Mouse (Mus musculus): Measurements from ENCODE around the gene Ifit1. TPM values are rescaled to one million over a fixed set of nuclear protein-coding genes. Genes with fewer than 3 reads are reported as not detected.
"Not testable (repeated sequence)": the region's sequence is repeated elsewhere in the genome, so short reads cannot be mapped to it uniquely, and the experiment has no call there.

The Ifit1 gene
- total RNA-seq, 2 experiments from 2014 or later = 0.12 to 0.13 TPM

DNA sequence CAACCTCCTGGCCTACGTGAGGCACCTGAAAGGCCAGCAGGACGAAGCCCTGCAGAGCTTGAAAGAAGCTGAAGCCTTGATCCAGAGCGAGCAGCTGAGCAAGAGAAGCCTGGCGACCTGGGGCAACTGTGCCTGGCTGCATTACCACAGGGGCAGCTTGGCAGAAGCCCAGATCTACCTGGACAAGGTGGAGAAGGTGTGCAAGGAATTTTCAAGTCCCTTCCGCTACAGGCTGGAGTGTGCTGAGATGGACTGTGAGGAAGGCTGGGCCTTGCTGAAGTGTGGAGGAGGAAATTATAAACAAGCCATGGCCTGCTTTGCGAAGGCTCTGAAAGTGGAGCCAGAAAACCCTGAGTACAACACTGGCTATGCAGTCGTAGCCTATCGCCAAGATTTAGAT lies 7.0 kb downstream of the Ifit1 start:
- DNase-seq; intact Hi-C loops (cut with DNase I; ENCODE audit: low total_unique reads): not testable (repeated sequence)

DNA sequence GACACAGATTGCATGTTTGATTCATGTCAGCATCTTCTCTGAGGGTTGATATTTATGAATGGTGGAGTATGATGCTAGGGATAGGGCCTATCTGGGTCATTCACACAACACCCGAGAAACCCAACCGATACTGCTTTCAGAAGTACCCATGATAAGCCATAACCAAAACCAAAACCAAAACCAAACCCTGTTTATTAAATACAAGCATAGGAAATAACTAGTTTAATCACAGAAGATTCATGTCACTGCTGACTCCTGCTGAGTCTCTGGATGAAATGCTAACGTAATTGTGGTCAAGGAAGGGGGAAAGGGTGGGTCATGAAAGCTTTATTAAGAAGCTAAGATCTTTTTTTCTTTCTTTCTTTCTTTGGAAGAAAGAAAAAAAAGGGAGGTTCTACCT lies 9.6 kb downstream of the Ifit1 start:
- intact Hi-C loops (cut with DNase I; ENCODE audit: low total_unique reads) = no loop called here

DNA sequence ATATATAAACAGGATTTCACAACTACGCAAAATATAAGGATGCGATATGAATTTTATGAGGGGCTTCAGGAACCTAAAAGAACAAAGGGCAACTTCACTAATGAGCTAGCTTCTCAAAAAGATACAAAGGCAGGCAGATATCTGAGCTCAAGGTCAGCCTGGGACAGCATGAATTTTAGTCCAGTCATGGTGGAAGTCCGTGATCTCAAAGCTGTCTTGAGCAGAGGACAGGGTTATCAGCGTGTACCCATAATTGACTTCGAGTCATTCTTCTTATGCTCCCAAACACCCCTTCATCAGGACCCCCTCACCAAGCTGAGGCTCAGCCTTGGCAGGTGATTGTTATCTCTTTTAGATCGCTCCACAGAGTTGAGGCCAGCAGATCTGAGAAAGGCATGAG lies 10.3 kb downstream of the Ifit1 start:
- no peak for DNase-seq
- intact Hi-C loops (cut with DNase I; ENCODE audit: low total_unique reads) = no loop called here

More for the DNA sequence above, 9.6 kb downstream of the Ifit1 start:
- DNase-seq = no peak

DNA sequence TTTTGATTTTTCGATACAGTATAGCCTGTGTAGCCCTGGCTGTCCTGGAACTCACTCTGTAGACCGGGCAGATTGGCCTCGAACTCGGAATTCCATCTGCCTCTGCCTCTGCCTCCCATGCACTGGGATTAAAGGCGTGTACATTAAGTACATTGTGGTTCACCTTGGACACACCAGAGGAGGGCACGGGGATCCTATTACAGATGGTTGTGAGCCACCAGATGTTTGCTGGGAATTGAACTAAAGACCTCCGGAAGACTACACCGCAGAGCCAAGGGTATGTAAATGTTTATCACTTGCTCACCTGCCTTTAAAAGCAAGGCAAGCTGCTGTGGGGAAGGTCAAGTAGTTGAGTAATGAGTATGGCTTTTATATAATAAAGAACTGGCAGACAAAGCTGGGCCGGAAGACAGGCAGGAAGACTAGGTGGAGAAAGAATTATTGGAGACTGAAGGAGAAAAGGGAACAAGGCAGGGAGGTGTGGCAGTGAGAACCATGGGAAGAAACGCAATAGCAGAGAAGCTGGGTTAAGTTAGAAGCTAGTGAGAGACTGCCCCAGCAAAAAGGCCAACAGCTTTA lies 14.6 kb downstream of the Ifit1 start:
- intact Hi-C loops (cut with DNase I; ENCODE audit: low total_unique reads) = no loop called here
- no peak for DNase-seq

DNA sequence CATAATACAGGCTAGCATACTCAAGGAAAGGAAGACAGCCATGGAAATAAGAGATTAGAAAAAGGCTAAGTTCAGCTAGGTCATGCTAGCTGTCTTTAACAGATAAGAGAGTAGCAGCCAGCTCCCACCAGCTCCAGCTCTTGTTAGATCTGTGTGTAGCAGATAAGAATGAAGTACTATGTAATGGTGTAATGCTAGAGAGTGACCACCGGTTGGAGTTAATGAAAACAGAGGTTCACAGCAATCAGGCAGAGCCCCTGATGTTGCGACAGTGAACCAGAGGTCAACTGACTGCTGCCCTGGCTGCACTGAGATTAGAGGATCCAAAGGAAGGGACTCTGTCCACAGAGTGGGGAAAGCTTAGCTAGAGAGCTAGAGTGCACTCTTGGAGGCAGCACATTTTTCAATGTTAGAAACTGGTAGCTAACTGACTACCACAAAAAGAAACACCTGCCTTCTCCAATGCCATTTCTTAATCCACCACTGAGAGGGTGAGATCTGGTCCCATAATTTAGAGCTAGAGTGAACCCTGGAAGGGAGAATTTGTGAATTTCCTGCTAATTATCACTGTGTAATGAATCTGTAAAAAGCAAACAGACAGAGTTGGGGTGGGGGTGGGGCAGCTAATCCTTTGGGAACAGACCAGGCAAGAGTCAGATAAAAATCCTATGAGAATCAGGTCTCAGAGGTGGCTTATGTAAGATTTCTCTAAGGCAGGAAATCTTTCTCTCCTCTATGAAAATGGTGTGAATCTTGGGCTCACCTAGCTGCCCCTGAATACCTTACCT lies 16.0 kb downstream of the Ifit1 start:
- intact Hi-C loops (cut with DNase I; ENCODE audit: low total_unique reads) = no loop called here
- DNase-seq = no peak

DNA sequence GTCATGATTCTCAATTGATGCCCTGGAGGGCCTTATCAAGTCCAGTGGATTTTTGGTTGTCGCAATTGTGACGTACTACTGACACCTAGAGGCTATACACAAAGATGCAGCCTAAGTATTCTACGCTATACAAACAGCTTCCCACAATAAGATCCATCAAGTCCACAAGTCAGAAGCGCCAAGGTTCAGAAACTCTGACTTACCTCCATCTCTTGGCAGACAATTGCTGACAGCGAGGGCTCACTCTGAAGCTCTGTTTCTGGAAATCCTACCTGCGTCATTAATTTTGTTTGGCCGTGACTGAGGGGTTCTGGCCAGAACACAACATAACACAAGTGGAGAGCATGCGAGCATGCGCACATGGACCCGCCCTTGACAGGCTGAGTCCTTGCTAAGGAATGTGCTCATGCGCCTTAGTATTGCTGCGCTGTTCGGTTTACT lies 21.4 kb downstream of the Ifit1 start:
- intact Hi-C loops (cut with DNase I; ENCODE audit: low total_unique reads) = no loop called here

DNA sequence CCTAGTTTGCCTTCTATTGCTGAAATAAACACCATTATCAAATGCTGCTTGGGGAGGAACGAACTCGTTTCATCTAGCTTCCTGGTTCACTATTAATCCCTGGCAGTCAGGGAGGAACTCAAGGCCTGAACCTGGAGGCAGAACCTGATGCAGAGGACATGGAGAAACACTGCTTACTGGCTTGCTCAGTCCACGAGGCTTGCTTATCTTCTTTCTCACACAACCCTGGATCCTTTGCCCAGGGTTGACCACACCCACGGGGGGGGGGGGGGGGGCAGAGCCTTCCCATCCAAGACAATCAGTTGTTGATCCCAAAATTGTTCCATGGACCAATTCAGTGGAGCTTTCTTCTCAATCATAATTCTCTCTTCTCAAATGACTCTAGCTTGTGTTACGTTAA lies 22.1 kb downstream of the Ifit1 start:
- intact Hi-C loops (cut with DNase I; ENCODE audit: low total_unique reads) = no loop called here
- DNase-seq = no peak

More for the DNA sequence above, 21.4 kb downstream of the Ifit1 start:
- DNase-seq = peak; percentile 47

DNA sequence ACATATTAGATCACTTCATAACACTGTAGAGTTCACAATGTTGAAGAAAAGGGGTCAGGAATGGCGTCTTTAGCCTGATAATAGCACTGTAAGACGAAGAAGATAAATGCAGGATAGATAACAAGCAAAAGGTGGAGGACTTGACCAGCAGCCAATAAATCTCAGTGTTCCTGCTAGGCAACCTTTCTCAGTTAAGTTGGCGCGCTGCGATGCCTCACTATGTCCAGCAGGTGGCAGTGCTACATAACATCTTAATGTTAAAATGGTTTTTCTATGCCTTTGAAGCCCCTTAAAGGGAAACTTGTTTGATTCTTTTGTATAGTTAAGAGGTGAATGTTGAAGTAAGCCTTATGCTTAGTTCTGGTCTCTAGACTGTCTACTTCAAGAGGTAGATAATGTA lies 25.5 kb downstream of the Ifit1 start:
- DNase-seq = peak; percentile 54
- intact Hi-C loops (cut with DNase I; ENCODE audit: low total_unique reads) = loop anchor here (2.0 kb wide), 1 partner anchor 107 kb away; no protein-coding TSS in a partner anchor

DNA sequence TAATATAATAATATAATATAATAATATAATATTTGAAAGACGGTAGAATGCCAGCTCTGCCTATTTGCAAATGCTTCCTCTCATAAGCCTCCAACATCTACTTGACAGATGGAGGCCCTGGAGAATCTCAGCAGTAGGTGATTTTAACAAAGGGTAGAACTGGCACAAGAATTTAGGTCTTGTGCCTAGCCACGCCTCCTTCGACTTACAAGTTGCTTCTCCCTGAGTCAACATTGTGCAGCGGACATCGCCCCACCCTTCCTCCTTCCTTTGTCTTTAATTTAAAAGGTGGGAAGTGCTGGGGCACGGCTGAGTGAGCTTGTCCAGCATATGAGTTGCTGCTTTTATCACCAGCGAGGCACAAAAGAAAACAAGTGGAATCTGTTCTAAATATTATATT lies 32.8 kb downstream of the Ifit1 start:
- intact Hi-C loops (cut with DNase I; ENCODE audit: low total_unique reads) = no loop called here

DNA sequence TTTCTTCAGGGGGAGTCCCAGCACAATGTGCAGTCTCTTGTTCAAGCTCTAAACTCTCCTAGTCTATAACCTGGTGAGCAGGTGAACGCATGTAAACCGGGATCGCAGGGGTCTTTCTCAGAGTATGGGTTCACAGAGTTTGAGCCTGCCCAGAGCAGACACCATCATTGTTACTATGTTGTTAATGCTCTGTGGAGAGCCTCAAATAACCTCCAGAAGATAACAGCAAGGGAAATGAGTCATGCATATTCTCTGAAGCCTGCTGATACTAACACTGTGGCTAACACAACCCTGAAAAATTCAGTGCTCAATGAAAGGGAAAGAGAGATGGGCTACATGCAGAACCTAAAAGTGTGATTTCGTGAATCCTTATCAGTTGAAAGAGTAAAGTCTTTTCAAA lies 37.8 kb downstream of the Ifit1 start:
- intact Hi-C loops (cut with DNase I; ENCODE audit: low total_unique reads) = no loop called here

More for the DNA sequence above, 32.8 kb downstream of the Ifit1 start:
- peak; percentile 9 for DNase-seq

DNA sequence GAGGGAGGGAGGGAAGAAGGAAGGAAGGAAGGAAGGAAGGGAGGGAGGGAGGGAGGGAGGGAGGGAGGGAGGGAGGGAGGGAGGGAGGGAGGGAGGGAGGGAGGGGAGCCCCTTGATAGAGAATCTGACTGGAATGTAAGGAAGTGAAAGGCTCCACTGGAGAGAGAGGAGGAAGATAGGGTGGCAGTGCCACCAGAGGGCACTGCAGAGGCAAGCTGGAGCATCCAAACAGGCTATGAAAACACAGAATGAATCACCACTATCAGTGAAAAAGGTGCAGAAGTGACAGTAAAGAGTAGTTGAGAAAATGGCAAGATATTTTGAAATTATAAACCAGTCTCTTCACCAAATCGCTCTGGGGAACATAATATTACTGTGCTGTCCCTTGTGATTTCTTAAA lies 44.2 kb downstream of the Ifit1 start:
- intact Hi-C loops (cut with DNase I; ENCODE audit: low total_unique reads) = no loop called here
- DNase-seq = peak; percentile 17

More for the DNA sequence above, 37.8 kb downstream of the Ifit1 start:
- no peak for DNase-seq

DNA sequence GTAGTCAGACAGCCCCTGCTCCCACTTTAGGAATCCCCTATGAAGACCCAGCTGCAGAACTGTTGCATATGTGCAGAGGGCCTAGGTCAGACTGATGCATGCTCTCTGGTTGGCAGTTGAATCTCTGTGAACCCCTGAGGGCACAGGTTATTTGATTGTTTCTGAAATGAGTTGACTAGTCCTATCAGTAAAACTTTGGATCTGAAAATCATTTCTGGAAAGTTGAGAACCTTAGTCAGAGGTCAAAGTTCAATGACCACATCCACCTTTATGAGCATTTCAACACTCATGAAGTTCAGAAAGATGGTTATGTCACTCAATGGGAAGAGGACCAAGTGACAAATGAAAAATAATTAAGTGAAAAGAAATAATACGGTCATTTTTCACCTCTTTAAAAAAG lies 44.9 kb downstream of the Ifit1 start:
- intact Hi-C loops (cut with DNase I; ENCODE audit: low total_unique reads) = no loop called here
- DNase-seq = no peak

DNA sequence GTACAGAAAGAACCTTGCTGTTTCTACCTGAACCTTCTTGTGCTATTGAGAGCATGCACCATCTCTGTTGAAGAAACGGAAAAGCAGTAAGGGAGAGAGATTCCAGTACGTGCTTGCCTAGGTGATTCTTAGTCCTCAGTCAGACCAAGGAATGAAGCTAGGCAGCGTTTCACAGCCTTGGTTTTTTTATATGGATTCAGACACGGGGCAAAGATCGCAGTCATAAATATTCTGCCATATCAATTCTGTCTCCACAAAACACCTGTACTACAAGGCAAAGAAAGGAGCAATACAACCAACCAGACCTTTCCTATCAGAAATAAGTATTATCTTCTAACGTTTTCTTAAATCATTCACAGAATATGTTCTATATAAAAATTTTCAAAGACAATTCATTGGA lies 50.7 kb downstream of the Ifit1 start:
- DNase-seq = no peak
- intact Hi-C loops (cut with DNase I; ENCODE audit: low total_unique reads) = no loop called here

DNA sequence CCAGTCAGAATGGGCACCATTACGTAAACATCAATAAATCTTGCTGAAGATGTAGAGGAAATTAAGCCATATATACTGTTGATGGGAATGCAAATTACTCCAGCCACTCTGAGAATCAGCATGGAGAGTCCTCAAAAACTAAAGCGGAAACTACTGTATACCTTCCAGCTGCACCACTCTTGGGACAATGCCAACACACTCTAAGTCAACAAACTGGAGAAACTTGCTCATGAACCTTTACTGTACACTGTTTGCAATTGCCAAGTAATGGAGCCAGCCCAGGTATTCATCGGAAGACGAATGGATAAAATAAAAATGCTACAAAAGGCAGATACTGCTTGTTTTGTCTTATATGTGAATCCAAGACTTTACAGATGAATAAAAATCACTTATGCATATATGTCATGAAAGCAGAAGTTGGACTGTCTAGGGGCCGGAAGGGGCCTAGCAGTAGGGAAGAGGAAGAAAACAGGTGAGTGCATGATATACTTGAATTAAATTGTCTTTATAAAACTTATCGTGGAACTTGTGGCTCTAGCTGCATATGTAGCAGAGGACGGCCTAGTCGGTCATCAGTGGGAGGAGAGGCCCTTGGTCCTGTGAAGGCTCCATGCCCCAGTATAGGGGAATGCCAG lies 55.8 kb downstream of the Ifit1 start:
- no peak for DNase-seq
- intact Hi-C loops (cut with DNase I; ENCODE audit: low total_unique reads) = no loop called here

DNA sequence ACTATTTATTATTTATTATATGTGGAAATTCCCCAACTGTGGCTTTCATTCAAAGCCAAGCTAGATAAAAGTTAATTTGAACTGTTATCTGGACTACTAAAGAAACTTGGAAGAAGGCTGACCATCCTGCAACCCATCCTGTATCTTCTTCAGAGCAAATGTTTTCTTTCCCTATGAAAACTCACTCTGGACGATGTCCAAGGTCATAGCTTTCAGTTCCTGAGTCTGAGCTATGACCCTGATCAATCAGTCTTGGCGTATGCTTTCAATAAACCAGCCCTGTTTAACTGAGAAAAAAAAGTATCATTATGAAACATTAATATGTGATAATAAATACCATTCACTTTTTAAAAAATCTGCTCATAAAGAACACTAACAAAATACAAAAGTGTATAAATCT lies 56.8 kb downstream of the Ifit1 start:
- intact Hi-C loops (cut with DNase I; ENCODE audit: low total_unique reads) = no loop called here
- no peak for DNase-seq

DNA sequence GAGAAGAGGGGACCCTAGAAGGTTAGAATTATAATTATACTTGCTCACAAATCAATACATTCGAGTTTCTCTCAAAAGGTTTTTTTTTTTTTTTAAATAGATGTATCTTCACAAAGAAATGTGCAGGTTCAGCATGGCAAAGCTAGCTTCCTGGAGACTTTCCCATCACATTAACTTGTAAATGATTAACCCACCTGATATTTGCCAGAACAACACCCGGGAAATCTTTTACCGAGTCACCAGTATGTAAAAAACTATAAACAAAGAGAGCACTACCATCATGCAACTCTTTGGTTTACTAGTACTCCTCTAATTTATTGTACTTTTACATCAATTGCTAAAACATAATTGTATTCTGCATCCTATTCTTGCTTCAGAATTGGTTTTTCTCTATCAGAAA lies 57.8 kb downstream of the Ifit1 start:
- DNase-seq = no peak
- intact Hi-C loops (cut with DNase I; ENCODE audit: low total_unique reads) = no loop called here

DNA sequence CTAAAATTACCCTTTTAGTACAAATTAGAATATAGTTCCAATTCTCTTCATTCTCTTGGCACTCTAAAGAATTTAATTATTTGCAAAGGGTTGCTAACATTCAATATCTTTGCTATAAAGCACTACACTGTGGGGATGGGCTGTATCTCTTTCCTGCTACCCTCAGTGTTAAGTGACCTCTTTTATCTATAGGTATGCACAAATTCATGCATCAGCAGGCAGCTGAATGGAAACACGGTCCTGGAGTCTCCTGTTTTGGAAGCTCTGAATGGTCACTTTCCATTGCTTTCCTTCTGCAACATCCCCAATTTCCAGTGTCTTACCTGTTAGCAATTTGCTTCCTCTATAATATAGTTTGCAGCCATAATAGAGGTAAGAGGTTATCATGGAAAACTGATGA lies 58.2 kb downstream of the Ifit1 start:
- intact Hi-C loops (cut with DNase I; ENCODE audit: low total_unique reads) = no loop called here
- DNase-seq = no peak

DNA sequence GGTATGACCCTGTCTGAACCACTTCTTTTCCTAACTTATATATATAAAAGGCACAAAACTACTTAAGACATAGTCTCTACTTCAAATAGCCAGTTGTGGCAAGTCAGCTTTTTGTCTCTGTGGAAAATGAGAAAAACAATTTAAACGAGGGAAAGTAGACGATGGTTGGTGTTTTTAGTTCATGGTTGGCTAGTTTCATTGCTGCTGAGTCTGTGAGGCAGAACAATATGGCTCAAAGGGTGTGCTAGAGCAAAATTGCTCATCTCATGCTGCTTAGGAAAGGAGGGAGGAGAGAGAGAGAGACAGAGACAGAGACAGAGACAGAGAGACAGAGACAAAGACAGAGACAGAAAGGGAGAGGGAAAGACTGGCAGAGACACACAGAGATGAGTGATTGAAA lies 58.6 kb downstream of the Ifit1 start:
- no peak for DNase-seq
- intact Hi-C loops (cut with DNase I; ENCODE audit: low total_unique reads) = no loop called here
